In the genomic region with DNA sequence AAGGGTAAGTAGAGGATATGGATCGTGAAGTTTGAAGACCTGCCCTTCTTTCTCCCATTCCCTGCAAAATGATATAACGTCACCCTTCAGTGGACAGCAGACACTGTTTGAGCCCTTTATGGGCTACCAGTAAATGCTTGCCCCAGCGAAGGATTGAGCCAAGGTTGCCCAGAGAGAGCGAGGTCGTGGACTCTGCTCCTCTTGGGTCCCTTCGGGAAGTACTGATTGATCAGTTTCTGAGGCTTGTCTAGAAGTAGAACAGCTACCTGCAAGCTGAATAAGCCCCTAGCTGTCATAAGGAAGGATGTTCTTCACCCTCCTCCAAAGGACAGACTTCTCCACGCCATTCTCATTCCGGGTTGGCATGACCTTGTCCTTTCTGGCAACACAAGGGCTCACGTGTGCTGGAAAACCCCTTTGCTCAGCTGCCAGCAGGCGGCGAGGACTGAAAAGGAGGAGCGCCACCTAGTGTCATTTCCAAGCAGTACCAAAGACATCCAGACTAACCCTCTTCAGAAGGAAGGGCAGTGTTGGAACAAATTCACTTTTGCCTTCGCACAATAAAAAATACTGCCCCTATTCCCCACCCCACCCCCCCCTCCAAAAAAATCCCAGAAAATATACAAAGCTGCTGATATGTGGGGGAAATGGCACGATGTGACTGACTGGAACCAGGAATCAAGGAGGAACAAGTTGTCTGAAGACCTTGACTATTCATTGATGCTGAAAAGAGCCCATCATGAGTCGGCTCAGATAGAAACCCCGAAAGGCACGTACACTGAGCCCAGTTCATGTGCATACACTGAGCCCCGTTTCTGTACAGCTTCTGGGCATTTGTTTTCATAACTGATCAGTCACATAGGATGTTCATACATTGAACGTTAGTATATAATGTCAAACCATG, we compare ENCODE assay signal across 8 mouse cellular contexts.
A peak's percentile ranks its signal among the peaks of the same experiment; 100 is the strongest.
DNase-seq lines count a peak whose midpoint lies in the region; ATAC-seq and TF ChIP-seq lines count a peak whose summit lies in the region.

No protein-coding gene starts in this region.

- H3K4me3 ChIP-seq in cortical plate, adult 2 months (ENCODE audit: insufficient read depth, low read length): no peak overlapping the region
- H3K4me3 ChIP-seq in intestine, embryonic 14.5 days (ENCODE audit: low read depth, low read length): no peak overlapping the region
- H3K4me3 ChIP-seq in midbrain, embryonic 11.5 days (ENCODE audit: low read depth, low read length): no peak overlapping the region

- no peak overlapping the region for H3K9ac ChIP-seq in intestine, embryonic 14.5 days (ENCODE audit: low read length)
- no peak overlapping the region for H3K9ac ChIP-seq in midbrain, embryonic 11.5 days (ENCODE audit: low read length)

- no peaks in the 10 kb centered on the region for H3K36me3 ChIP-seq in intestine, embryonic 14.5 days (ENCODE audit: control insufficient read depth, insufficient read depth, low read length)
- no peaks in the 10 kb centered on the region for H3K36me3 ChIP-seq in midbrain, embryonic 11.5 days (ENCODE audit: control insufficient read depth, insufficient read depth, low read length)

- no peak overlapping the region for H3K27ac ChIP-seq in cortical plate, adult 2 months (ENCODE audit: insufficient read depth, low read length)
- H3K27ac ChIP-seq in intestine, embryonic 14.5 days (ENCODE audit: low read depth): no peak overlapping the region
- H3K27ac ChIP-seq in midbrain, embryonic 11.5 days (ENCODE audit: low read depth, low read length): no peak overlapping the region

- no peaks in the 10 kb centered on the region for H3K9me3 ChIP-seq in intestine, embryonic 14.5 days (ENCODE audit: control insufficient read depth, low read length)
- no peaks in the 10 kb centered on the region; the same call in 1 of the 2 replicates for H3K9me3 ChIP-seq in midbrain, embryonic 11.5 days (ENCODE audit: control insufficient read depth, low read length)

- no peaks in the 10 kb centered on the region for H3K27me3 ChIP-seq in intestine, embryonic 14.5 days (replicated peaks; ENCODE audit: control insufficient read depth, insufficient read depth, low read length)
- H3K27me3 ChIP-seq in midbrain, embryonic 11.5 days (ENCODE audit: control insufficient read depth, insufficient read depth, low read length): no peaks in the 10 kb centered on the region

- intact Hi-C loops in gastrocnemius, postnatal 36 days (cut with DNase I): loop anchor here (2.0 kb wide), 2 partner anchors 280 to 456 kb away; no protein-coding TSS in a partner anchor
- intact Hi-C loops in left cerebral cortex, postnatal 25 days (cut with DNase I): loop anchor here (1.0 to 2.0 kb wide), 2 partner anchors 275 to 456 kb away; no protein-coding TSS in a partner anchor

- ATAC-seq in activated CD4-positive, CD25-positive, alpha-beta regulatory T cell, adult 4 months: peak; percentile 90
- ATAC-seq in intestine, embryonic 14.5 days (replicated peaks; ENCODE audit: low FRiP score, low TSS enrichment, low read depth): peak; percentile 70
- peak; percentile 90 for ATAC-seq in midbrain, embryonic 11.5 days (ENCODE audit: low FRiP score)
- ATAC-seq in erythroid progenitor cell, adult 5-6 weeks (replicated peaks; ENCODE audit: low FRiP score, poor library complexity, severe bottlenecking): no peak

- no peak overlapping the region for H3K4me2 ChIP-seq in intestine, embryonic 14.5 days (ENCODE audit: low read length)
- H3K4me2 ChIP-seq in midbrain, embryonic 11.5 days: no peak overlapping the region

- peak; percentile 95 for TF ChIP-seq CTCF in cortical plate, adult 2 months (IDR thresholded peaks at IDR 0.05; ENCODE audit: extremely low read depth, insufficient read depth, low read length)

- WGBS in intestine, embryonic 14.5 days: 45% methylated on average over 19 of the region's 19 CpGs
- WGBS in midbrain, embryonic 11.5 days: 48% methylated on average over 19 of the region's 19 CpGs

- DNase-seq in gastrocnemius, postnatal 36 days: peak; percentile 40 to 43
- peak; percentile 86 for DNase-seq in intestine, embryonic 14.5 days (ENCODE audit: low spot score)
- DNase-seq in left cerebral cortex, postnatal 25 days (ENCODE audit: low spot score in 2 of 2): peak; percentile 74 to 83
- DNase-seq in midbrain, embryonic 11.5 days (ENCODE audit: low spot score, missing footprints): peak; percentile 95
- peak; percentile 78 for DNase-seq in skeletal muscle tissue, adult 2 months (ENCODE audit: low read depth, low spot score)

- H3K4me1 ChIP-seq in cortical plate, adult 2 months (ENCODE audit: control insufficient read depth, insufficient read depth, low read length): peaks cover 1% of the 10 kb centered on the region; the same call in 1 of the 2 replicates
- no peaks in the 10 kb centered on the region for H3K4me1 ChIP-seq in intestine, embryonic 14.5 days (replicated peaks; ENCODE audit: control insufficient read depth, insufficient read depth, low read length)
- H3K4me1 ChIP-seq in midbrain, embryonic 11.5 days (ENCODE audit: control insufficient read depth, insufficient read depth, low read length): no peaks in the 10 kb centered on the region

- no peak for TF ChIP-seq POLR2A in cortical plate, adult 2 months (IDR thresholded peaks at IDR 0.05; ENCODE audit: extremely low read depth, insufficient read depth, low read length)

Comparison
In these comparisons a context has a peak if more than half of its experiments do, and no peak if none do; other contexts are left out.
1. DNase-seq: peak in every context shown above with its lines; median percentile 95 in midbrain, embryonic 11.5 days; 86 in intestine, embryonic 14.5 days; 78 in left cerebral cortex, postnatal 25 days; 78 in skeletal muscle tissue, adult 2 months; 42 in gastrocnemius, postnatal 36 days.